Mouse (Mus musculus): ENCODE measurements around the gene Haus7. TPM values are rescaled to one million over a fixed set of nuclear protein-coding genes. Genes with fewer than 3 reads are reported as not detected.
A peak's percentile ranks its signal among the peaks of the same experiment; 100 is the strongest.

Gene Haus7
- polyA plus RNA-seq, 1 experiment from 2014 or later, result 77.6 TPM

DNA sequence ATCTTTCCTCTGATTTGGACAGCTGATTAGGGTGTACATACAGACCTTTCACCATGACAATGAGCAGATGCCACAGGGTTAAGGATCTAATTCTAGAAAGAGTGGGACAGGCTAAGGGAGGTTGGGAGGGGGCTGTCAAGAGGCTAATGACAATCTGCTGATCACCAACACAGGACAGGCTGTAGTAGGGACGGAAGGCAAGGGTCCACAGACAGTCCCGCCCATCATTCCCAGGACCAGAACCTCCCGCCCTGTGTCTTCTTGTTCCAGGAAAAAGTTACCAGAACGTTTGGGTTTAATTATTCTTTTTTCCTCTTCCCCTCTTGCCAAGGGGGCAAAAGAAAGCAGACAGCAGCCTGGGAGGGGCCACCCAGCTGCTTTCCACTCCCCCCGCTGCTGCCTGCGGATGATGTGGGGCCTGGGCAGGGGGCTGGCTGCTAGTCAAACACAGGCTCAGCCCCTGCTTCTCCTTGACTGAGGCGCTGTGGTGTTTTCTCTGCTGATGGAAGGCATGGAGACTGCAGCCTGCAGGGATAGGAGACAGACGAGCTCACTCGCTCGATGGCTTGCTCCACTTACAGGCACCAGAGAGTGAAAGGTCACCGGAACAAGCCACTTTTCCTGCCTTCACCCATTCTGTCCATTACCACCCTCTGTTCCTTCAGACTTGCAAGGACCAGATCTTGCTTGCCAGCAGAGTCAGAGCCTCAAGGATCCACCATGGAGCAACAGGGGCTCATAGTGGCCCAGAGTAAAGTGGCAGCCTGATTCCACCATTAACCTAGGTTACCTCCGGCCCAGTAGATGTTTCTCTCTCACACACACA, 15.7 kb upstream of the Haus7 start:
- Histone ChIP-seq H3K9ac (ENCODE audit: low read depth, low read length) (no peak overlapping the region), H3K27me3 (ENCODE audit: control insufficient read depth, insufficient read depth, low read length) (no peaks in the 10 kb centered on the region), H3K4me2 (replicated peaks; ENCODE audit: low read depth, low read length) (no peak overlapping the region), H3K4me1 (replicated peaks; ENCODE audit: control insufficient read depth, insufficient read depth, low read length) (no peaks in the 10 kb centered on the region), H3K9me3 (ENCODE audit: control insufficient read depth, low read length) (no peaks in the 10 kb centered on the region), H3K36me3 (ENCODE audit: control insufficient read depth, insufficient read depth, low read length) (no peaks in the 10 kb centered on the region), H3K4me3 (ENCODE audit: low read depth, low read length) (no peak overlapping the region), H3K27ac (ENCODE audit: low read depth, low read length) (no peak overlapping the region)
- ATAC-seq (ENCODE audit: low FRiP score) (no peak), DNase-seq (ENCODE audit: low spot score) (no peak)
- 61% methylated on average over 11 of the region's 12 CpGs for WGBS

DNA sequence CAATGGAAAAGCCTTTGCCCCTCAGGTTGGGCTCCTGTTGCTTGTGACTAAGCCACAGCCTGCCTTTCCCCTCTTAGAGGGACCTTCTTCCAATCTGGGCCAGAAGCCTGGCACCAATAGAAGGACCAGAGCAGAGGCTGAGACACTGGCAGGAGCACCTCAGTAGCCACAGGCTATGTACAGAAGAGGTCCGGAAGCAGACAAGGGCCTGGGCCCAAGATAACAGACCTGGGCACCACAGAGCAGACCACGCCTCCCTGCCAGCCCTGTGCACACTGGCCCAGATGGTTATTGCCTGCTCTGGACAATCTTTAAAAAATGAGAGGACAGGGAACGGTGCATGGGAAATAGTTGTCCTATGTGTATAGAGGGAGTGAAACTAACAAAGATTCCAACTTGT, 12.9 kb upstream of the Haus7 start:
- Histone ChIP-seq H3K27ac (ENCODE audit: low read depth, low read length) (no peak overlapping the region), H3K9ac (ENCODE audit: low read depth, low read length) (no peak overlapping the region), H3K4me3 (ENCODE audit: low read depth, low read length) (no peak overlapping the region), H3K27me3 (ENCODE audit: control insufficient read depth, insufficient read depth, low read length) (no peaks in the 10 kb centered on the region), H3K4me2 (replicated peaks; ENCODE audit: low read depth, low read length) (no peak overlapping the region), H3K36me3 (ENCODE audit: control insufficient read depth, insufficient read depth, low read length) (no peaks in the 10 kb centered on the region), H3K4me1 (replicated peaks; ENCODE audit: control insufficient read depth, insufficient read depth, low read length) (no peaks in the 10 kb centered on the region), H3K9me3 (ENCODE audit: control insufficient read depth, low read length) (no peaks in the 10 kb centered on the region)
- ATAC-seq (ENCODE audit: low FRiP score) (no peak), DNase-seq (ENCODE audit: low spot score) (no peak)
- 78% methylated on average over 3 of the region's 3 CpGs for WGBS

DNA sequence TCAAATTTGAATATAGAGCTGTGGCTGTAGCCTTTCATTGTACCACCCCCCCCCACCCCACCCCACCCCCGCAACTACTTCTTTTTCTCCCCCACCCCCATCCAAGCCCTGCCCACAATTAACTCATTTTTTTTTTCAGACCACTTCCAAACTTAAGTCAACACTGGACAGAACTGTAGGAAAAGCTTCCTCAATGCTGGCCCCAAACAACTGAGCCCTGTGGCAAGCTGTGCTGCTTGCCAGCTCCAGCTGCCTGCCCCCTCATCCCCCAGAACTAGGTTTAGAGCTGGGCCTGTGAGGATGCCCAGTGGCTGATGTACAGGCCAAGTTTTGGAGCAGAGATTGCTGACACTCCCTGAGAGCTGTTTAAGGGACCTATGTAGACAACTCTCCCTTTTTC, 9.9 kb upstream of the Haus7 start:
- no peak overlapping the region for H3K4me3 ChIP-seq (ENCODE audit: low read depth, low read length)
- no peak overlapping the region for H3K27ac ChIP-seq (ENCODE audit: low read depth, low read length)
- DNase-seq (ENCODE audit: low spot score) (no peak), ATAC-seq (ENCODE audit: low FRiP score) (no peak)
- no peaks in the 10 kb centered on the region for H3K36me3 ChIP-seq (ENCODE audit: control insufficient read depth, insufficient read depth, low read length)
- 75% methylated on average over 1 of the region's 1 CpGs for WGBS
- no peak overlapping the region for H3K9ac ChIP-seq (ENCODE audit: low read depth, low read length)
- no peaks in the 10 kb centered on the region for H3K27me3 ChIP-seq (ENCODE audit: control insufficient read depth, insufficient read depth, low read length)
- no peaks in the 10 kb centered on the region for H3K9me3 ChIP-seq (ENCODE audit: control insufficient read depth, low read length)
- no peaks in the 10 kb centered on the region for H3K4me1 ChIP-seq (replicated peaks; ENCODE audit: control insufficient read depth, insufficient read depth, low read length)
- no peak overlapping the region for H3K4me2 ChIP-seq (replicated peaks; ENCODE audit: low read depth, low read length)

DNA sequence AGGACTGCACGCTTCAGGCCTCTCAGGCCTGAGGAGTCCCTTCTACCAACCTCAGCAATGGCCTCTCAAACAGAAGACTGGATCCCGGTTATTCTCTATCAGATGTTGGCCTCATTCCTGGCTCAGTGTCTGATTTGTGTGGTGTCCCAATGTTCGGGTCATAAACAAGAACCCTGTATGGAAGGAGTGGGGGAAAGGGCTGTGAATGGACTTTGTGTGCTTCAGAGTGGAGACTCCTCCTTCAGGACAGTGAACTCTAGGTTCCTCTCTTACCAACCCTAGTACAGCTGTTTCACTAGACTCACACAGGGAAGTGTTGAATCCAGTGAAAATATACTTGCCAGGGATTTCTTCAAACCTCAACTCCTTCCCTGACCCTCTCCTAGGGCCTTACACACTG, 9.5 kb upstream of the Haus7 start:
- ATAC-seq (ENCODE audit: low FRiP score) (no peak), DNase-seq (ENCODE audit: low spot score) (no peak)
- Histone ChIP-seq H3K4me1 (replicated peaks; ENCODE audit: control insufficient read depth, insufficient read depth, low read length) (no peaks in the 10 kb centered on the region), H3K27me3 (ENCODE audit: control insufficient read depth, insufficient read depth, low read length) (no peaks in the 10 kb centered on the region), H3K27ac (ENCODE audit: low read depth, low read length) (no peak overlapping the region; the same call in 1 of the 2 replicates), H3K4me3 (ENCODE audit: low read depth, low read length) (no peak overlapping the region), H3K4me2 (replicated peaks; ENCODE audit: low read depth, low read length) (no peak overlapping the region), H3K36me3 (ENCODE audit: control insufficient read depth, insufficient read depth, low read length) (no peaks in the 10 kb centered on the region), H3K9ac (ENCODE audit: low read depth, low read length) (no peak overlapping the region), H3K9me3 (ENCODE audit: control insufficient read depth, low read length) (no peaks in the 10 kb centered on the region)
- WGBS, result 78% methylated on average over 3 of the region's 3 CpGs

DNA sequence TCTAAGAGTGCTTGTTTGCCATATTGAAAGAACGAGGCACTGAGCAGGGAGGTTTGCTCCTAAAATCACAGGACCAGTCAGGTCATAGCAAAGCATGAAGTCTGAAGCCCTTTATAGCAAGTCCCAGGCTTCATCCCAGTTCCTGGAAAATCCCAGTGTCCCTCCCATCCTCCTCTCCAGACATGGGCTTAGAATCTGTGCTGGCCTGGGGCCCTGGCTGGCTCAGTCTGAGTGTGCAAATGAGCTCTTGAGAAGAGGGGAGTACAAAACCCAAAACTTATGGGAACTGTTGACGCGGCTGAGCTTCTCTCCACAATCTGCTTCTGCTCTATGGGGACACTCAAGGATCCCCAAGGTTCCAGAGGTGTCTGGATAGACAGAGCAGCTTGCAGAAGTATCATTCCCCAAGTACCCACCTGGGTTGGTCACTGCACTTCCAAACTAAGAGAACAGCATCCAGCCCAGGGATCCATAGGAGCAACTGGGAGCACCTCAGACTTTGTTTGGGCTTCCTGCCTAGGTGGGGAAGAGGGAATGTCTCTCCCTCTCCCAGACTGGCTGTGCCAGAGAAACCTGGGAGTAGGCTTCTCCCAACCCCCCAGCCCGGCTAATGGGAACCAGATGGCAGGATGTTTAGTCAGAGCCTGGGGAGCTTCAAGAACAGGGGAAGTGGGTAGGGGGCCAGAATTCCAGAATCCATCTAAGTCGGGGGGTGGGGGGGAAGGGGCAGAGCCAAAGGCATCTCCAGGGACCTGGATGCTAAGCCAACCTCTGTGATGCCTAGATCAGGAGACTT, 8.8 kb upstream of the Haus7 start:
- ATAC-seq (ENCODE audit: low FRiP score), result no peak

DNA sequence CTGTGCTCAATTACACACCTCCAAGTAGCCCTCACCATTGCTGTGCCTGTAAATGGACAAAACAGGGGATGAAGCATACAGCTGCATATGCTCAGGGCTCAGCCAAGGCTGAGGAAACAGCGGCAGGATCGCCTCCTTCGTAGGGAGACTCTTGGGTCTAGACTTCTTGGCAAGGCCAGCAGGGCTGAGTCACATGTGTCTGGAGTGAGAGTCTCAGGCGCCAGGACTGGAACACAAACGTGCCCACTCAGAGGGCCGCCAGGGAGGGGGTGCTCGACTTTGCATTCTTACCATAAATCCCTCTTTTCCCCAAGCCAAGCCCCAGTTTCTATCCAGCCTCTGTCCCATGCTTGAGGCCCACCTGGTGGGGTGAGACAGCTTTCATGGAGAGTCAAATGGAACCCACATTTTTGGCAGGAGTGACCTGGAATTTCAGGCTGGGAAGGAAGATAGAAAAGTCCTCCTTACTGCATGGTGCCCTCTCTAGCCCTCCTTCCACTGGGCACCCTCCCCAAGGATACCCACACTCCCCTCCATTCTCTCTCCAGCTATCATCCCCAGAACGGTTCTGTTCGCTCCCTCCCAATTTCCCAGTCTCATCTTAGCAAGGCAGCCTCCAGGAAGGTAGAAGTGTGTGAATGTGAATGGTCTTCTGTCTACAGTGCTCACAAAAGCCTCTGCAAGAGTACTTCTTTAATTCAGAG, 6.8 kb upstream of the Haus7 start:
- 76% methylated on average over 9 of the region's 9 CpGs for WGBS
- DNase-seq (ENCODE audit: low spot score) (no peak), ATAC-seq (ENCODE audit: low FRiP score) (no peak)

More for the DNA sequence above, 8.8 kb upstream of the Haus7 start:
- no peaks in the 10 kb centered on the region for H3K27me3 ChIP-seq (ENCODE audit: control insufficient read depth, insufficient read depth, low read length)
- H3K36me3 ChIP-seq (ENCODE audit: control insufficient read depth, insufficient read depth, low read length), result no peaks in the 10 kb centered on the region
- H3K4me2 ChIP-seq (replicated peaks; ENCODE audit: low read depth, low read length), result no peak overlapping the region
- H3K27ac ChIP-seq (ENCODE audit: low read depth, low read length), result no peak overlapping the region
- H3K9me3 ChIP-seq (ENCODE audit: control insufficient read depth, low read length), result no peaks in the 10 kb centered on the region
- DNase-seq (ENCODE audit: low spot score), result no peak
- no peak overlapping the region for H3K9ac ChIP-seq (ENCODE audit: low read depth, low read length)
- H3K4me1 ChIP-seq (replicated peaks; ENCODE audit: control insufficient read depth, insufficient read depth, low read length), result no peaks in the 10 kb centered on the region
- H3K4me3 ChIP-seq (ENCODE audit: low read depth, low read length), result no peak overlapping the region
- whole genome bisulfite sequencing, result 67% methylated on average over 5 of the region's 5 CpGs

DNA sequence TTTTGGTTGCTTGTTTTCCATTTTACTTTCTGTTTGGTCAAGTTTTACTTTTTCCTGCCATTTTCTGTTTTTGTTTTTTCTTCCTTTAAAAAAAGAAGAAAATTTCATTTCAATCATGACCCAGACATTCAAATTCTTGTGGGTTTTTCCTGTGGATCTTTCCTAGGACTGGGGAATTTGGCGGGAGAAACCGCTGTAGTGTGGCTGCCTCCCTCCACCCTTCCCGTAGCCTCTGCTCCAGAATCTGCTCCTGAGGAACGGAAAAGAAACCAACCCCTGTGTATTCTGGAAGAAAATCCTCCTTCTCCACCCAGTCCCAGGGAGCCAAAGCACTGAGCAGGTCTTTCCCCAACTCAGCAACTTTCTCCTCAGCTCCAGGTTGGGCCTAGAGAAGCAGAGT, 1.9 kb upstream of the Haus7 start:
- Histone ChIP-seq H3K27ac (ENCODE audit: low read depth, low read length) (no peak overlapping the region), H3K9ac (ENCODE audit: low read depth, low read length) (no peak overlapping the region), H3K9me3 (ENCODE audit: control insufficient read depth, low read length) (no peaks in the 10 kb centered on the region), H3K4me3 (ENCODE audit: low read depth, low read length) (no peak overlapping the region), H3K27me3 (ENCODE audit: control insufficient read depth, insufficient read depth, low read length) (no peaks in the 10 kb centered on the region), H3K36me3 (ENCODE audit: control insufficient read depth, insufficient read depth, low read length) (no peaks in the 10 kb centered on the region), H3K4me1 (replicated peaks; ENCODE audit: control insufficient read depth, insufficient read depth, low read length) (no peaks in the 10 kb centered on the region), H3K4me2 (replicated peaks; ENCODE audit: low read depth, low read length) (no peak overlapping the region)
- DNase-seq (ENCODE audit: low spot score), result no peak
- 76% methylated on average over 4 of the region's 4 CpGs for WGBS
- no peak for ATAC-seq (ENCODE audit: low FRiP score)

More for the DNA sequence above, 6.8 kb upstream of the Haus7 start:
- Histone ChIP-seq H3K4me3 (ENCODE audit: low read depth, low read length) (no peak overlapping the region), H3K9ac (ENCODE audit: low read depth, low read length) (no peak overlapping the region), H3K27ac (ENCODE audit: low read depth, low read length) (no peak overlapping the region), H3K4me1 (replicated peaks; ENCODE audit: control insufficient read depth, insufficient read depth, low read length) (no peaks in the 10 kb centered on the region), H3K36me3 (ENCODE audit: control insufficient read depth, insufficient read depth, low read length) (no peaks in the 10 kb centered on the region), H3K9me3 (ENCODE audit: control insufficient read depth, low read length) (no peaks in the 10 kb centered on the region), H3K27me3 (ENCODE audit: control insufficient read depth, insufficient read depth, low read length) (no peaks in the 10 kb centered on the region), H3K4me2 (replicated peaks; ENCODE audit: low read depth, low read length) (no peak overlapping the region)

DNA sequence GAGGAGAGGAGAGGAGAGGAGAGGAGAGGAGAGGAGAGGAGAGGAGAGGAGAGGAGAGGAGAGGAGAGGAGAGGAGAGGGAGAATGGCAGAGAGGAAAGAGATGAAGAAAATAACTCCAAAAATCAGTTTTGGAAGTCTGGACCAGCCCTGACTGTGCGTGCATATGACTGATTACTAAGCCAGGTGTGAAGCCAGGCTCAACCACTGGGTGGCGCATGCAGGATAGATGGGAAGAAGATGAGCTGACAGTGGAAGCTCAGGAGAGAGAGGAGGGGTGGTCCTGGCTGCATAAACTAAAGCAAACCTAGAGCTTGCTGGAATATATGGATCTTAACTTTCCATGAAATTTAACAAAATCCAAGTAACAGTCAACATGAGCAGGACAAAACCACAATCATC, 6.9 kb downstream of the Haus7 start:
- Histone ChIP-seq H3K4me3 (ENCODE audit: low read depth, low read length) (no peak overlapping the region), H3K9ac (ENCODE audit: low read depth, low read length) (no peak overlapping the region), H3K27me3 (ENCODE audit: control insufficient read depth, insufficient read depth, low read length) (no peaks in the 10 kb centered on the region), H3K4me2 (replicated peaks; ENCODE audit: low read depth, low read length) (no peak overlapping the region), H3K27ac (ENCODE audit: low read depth, low read length) (no peak overlapping the region), H3K4me1 (replicated peaks; ENCODE audit: control insufficient read depth, insufficient read depth, low read length) (no peaks in the 10 kb centered on the region), H3K36me3 (ENCODE audit: control insufficient read depth, insufficient read depth, low read length) (no peaks in the 10 kb centered on the region), H3K9me3 (ENCODE audit: control insufficient read depth, low read length) (no peaks in the 10 kb centered on the region)
- ATAC-seq (ENCODE audit: low FRiP score) (no peak), DNase-seq (ENCODE audit: low spot score) (peak; percentile 73)
- WGBS, result 25% methylated on average over 2 of the region's 2 CpGs

Data from hindbrain, embryonic 11.5 days (tissue).